Mouse (Mus musculus): ENCODE measurements around the gene Scaf4. TPM values are rescaled to one million over a fixed set of nuclear protein-coding genes. Genes with fewer than 3 reads are reported as not detected.
A peak's percentile ranks its signal among the peaks of the same experiment; 100 is the strongest.

Gene Scaf4
- polyA plus RNA-seq, 1 experiment from 2014 or later = 34.7 TPM

DNA sequence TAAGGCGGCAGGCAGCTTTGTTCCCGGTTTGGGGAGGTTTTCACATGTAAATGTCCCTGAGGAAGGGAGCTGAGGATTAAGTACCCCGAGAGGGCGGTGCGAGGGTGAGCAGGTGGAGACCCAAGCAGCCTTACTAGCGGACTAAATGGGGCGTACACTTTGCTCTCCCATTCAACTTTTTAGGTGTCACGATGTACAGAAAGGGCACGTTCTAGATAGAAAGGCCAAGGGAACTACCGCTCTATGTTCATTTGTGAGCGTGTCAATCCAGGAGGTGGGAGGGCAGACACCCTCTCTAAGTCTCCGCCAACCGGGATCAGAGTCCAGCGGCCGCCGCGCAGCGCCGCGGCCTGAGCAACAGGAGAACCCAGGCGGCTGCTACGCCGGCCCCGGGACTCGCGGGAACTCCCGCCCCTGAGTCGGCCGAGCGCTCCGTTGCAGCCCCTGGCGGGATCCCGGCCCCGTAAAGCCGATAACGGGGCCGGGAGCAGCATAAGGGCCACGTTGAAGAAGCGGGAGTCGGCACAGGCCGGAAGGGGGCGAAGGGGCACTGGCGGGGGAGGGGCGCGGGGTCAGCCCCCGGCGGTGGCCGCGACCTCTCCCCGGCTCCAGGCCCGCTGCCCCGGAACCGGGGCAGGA lies 918 bp downstream of the Scaf4 start:
- H3K4me2 ChIP-seq (replicated peaks) = peak overlapping the region; percentile 93
- peak overlapping the region; percentile 100 for H3K4me3 ChIP-seq
- H3K27me3 ChIP-seq (replicated peaks) = no peaks in the 10 kb centered on the region
- under 1% methylated on average over 53 of the region's 53 CpGs for WGBS
- H3K4me1 ChIP-seq = peaks cover 33% of the 10 kb centered on the region
- peak; percentile 3; the same call in 1 of the 2 replicates for ATAC-seq (ENCODE audit: low FRiP score, low read depth)
- peak overlapping the region; percentile 99 for H3K9ac ChIP-seq
- H3K36me3 ChIP-seq = no peaks in the 10 kb centered on the region
- H3K27ac ChIP-seq = peak overlapping the region; percentile 91
- no peaks in the 10 kb centered on the region for H3K9me3 ChIP-seq

DNA sequence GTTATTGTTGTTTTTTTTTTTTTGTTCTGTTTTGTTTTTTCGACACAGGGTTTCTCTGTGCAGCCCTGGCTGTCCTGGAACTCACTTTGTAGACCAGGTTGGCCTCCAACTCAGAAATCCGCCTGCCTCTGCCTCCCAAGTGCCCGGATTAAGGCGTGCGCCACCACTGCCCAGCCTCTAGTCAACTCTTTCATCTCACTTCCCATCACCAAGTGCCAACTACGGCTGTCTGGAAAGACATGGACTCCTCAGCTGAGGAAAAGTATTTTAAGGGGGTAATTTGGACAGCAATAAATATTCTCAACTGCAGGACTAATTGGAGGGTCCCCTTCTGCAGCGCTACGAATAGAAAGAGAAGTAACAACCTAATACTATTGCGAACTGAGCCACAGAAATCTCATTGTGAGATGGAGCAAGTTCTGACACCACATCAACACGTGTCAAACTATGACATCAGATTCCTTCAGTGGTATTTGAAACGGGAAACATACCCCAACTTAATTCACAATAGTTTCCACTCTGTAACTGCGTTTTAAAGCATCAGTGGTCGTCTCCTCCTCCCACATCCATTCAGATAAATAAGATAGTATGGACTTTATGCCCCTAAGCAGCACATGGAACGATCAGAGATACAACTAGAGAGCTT lies 1.6 kb downstream of the Scaf4 start:
- H3K4me2 ChIP-seq (replicated peaks) = peak overlapping the region; percentile 93
- H3K9ac ChIP-seq = peak overlapping the region; percentile 99
- no peak overlapping the region for H3K27ac ChIP-seq
- no peaks in the 10 kb centered on the region for H3K27me3 ChIP-seq (replicated peaks)
- ATAC-seq (ENCODE audit: low FRiP score, low read depth) = no peak
- H3K4me1 ChIP-seq = peaks cover 33% of the 10 kb centered on the region
- 29% methylated on average over 14 of the region's 14 CpGs for WGBS
- peak overlapping the region; percentile 100 for H3K4me3 ChIP-seq
- no peaks in the 10 kb centered on the region for H3K9me3 ChIP-seq
- H3K36me3 ChIP-seq = no peaks in the 10 kb centered on the region

DNA sequence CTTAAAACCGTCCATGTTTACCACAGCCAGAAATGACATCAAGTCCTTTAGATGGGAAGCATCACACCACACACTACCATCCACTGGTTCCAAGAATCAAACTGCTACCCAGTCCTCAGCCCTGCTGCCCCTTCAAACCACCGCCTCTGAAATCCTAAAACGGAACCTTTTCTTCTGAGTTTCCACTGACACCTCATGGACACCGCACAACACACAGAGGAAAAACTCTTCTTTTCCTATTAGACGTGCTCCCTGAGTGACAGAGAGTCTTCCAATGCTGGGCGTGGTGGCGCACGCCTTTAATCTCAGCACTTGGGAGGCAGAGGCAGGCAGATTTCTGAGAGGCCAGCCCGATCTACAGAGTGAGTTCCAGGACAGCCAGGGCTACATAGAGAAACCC lies 2.9 kb downstream of the Scaf4 start:
- no peak overlapping the region for H3K4me3 ChIP-seq
- no peak for ATAC-seq (ENCODE audit: low FRiP score, low read depth)
- no peak overlapping the region for H3K9ac ChIP-seq
- 92% methylated on average over 9 of the region's 9 CpGs for WGBS
- H3K27me3 ChIP-seq (replicated peaks) = no peaks in the 10 kb centered on the region
- H3K4me1 ChIP-seq = peaks cover 33% of the 10 kb centered on the region
- no peaks in the 10 kb centered on the region for H3K9me3 ChIP-seq
- no peaks in the 10 kb centered on the region for H3K36me3 ChIP-seq
- no peak overlapping the region for H3K4me2 ChIP-seq (replicated peaks)
- H3K27ac ChIP-seq = no peak overlapping the region

GRCm38 (mm10) chr16:90280989-90281388 lies 3.3 kb downstream of the Scaf4 start:
- Histone ChIP-seq H3K36me3 (no peaks in the 10 kb centered on the region), H3K4me3 (no peak overlapping the region), H3K27me3 (replicated peaks) (no peaks in the 10 kb centered on the region), H3K4me2 (replicated peaks) (no peak overlapping the region), H3K27ac (no peak overlapping the region), H3K9me3 (no peaks in the 10 kb centered on the region), H3K9ac (no peak overlapping the region), H3K4me1 (peaks cover 33% of the 10 kb centered on the region)
- 90% methylated on average over 5 of the region's 5 CpGs for WGBS
- no peak for ATAC-seq (ENCODE audit: low FRiP score, low read depth)

DNA sequence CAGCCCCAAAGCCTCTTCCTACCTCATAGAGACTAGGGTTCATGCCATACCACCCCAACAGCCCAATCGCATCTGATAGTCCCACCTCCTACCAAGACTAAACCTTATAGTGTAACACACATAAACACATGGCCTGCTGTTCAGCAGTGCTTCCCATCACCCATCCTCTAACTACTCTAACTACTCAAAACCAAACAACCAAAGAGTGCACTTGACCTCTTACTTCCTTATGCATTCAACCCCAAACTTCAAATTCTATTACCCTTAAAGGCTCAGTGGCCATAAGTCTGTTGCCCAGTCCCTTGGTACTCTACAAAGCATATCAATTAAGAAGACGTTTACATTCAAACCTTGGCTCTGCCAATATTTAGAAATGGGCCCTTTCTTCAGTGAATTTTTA lies 3.8 kb downstream of the Scaf4 start:
- Histone ChIP-seq H3K9ac (no peak overlapping the region), H3K27me3 (replicated peaks) (no peaks in the 10 kb centered on the region), H3K4me2 (replicated peaks) (no peak overlapping the region), H3K4me1 (peaks cover 33% of the 10 kb centered on the region), H3K27ac (no peak overlapping the region), H3K36me3 (no peaks in the 10 kb centered on the region), H3K4me3 (no peak overlapping the region), H3K9me3 (no peaks in the 10 kb centered on the region)
- 71% methylated on average over 2 of the region's 2 CpGs for whole genome bisulfite sequencing
- ATAC-seq (ENCODE audit: low FRiP score, low read depth) = no peak

GRCm38 (mm10) chr16:90279058-90279457 lies 5.2 kb downstream of the Scaf4 start:
- WGBS = 79% methylated on average over 6 of the region's 6 CpGs

DNA sequence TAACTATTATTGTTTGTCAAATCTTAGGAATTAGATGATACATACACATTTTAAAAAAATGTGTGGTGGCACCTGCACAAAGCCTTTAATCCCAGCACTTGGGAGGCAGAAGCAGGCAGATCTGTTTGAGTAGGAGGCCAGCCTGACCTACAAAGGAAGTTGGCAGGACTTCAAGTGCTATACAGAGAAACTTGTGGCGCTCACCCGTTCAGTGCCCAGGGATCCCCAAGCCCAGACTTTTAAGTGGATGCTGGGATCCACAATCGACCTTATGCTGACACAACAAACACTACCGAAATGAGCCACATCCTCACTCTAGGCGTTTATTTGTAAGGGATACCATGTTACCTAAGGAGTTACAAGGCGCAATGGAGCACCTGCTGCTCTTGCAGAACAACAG lies 8.8 kb downstream of the Scaf4 start:
- Histone ChIP-seq H3K27ac (no peak overlapping the region), H3K9me3 (no peaks in the 10 kb centered on the region), H3K27me3 (replicated peaks) (no peaks in the 10 kb centered on the region), H3K4me3 (no peak overlapping the region), H3K36me3 (no peaks in the 10 kb centered on the region), H3K9ac (no peak overlapping the region), H3K4me2 (replicated peaks) (no peak overlapping the region), H3K4me1 (no peaks in the 10 kb centered on the region)
- no peak for ATAC-seq (ENCODE audit: low FRiP score, low read depth)
- WGBS = 91% methylated on average over 6 of the region's 6 CpGs

More at GRCm38 (mm10) chr16:90279058-90279457, 5.2 kb downstream of the Scaf4 start:
- ATAC-seq (ENCODE audit: low FRiP score, low read depth) = no peak
- Histone ChIP-seq H3K9ac (no peak overlapping the region), H3K36me3 (no peaks in the 10 kb centered on the region), H3K4me3 (no peak overlapping the region), H3K27ac (no peak overlapping the region), H3K4me2 (replicated peaks) (no peak overlapping the region), H3K4me1 (peaks cover 25% of the 10 kb centered on the region), H3K9me3 (no peaks in the 10 kb centered on the region), H3K27me3 (replicated peaks) (no peaks in the 10 kb centered on the region)

GRCm38 (mm10) chr16:90266581-90266980 lies 17.7 kb downstream of the Scaf4 start:
- Histone ChIP-seq H3K27me3 (replicated peaks) (no peaks in the 10 kb centered on the region), H3K4me2 (replicated peaks) (no peak overlapping the region), H3K36me3 (peaks cover 6% of the 10 kb centered on the region), H3K27ac (no peak overlapping the region), H3K9me3 (no peaks in the 10 kb centered on the region), H3K4me1 (peaks cover 2% of the 10 kb centered on the region; the same call in 1 of the 2 replicates), H3K9ac (no peak overlapping the region), H3K4me3 (no peak overlapping the region)
- 45% methylated on average over 1 of the region's 1 CpGs for WGBS
- no peak for ATAC-seq (ENCODE audit: low FRiP score, low read depth)

- H3K36me3 ChIP-seq = peaks cover 17% of the 10 kb centered on the region
- WGBS = 93% methylated on average over 1 of the region's 1 CpGs
Measured at GRCm38 (mm10) chr16:90265106-90265505, 19.2 kb downstream of the Scaf4 start.

GRCm38 (mm10) chr16:90264021-90264420 lies 20.3 kb downstream of the Scaf4 start:
- no peaks in the 10 kb centered on the region for H3K9me3 ChIP-seq
- 82% methylated on average over 5 of the region's 5 CpGs for WGBS
- peaks cover 2% of the 10 kb centered on the region; the same call in 1 of the 2 replicates for H3K4me1 ChIP-seq
- H3K27ac ChIP-seq = no peak overlapping the region
- peaks cover 28% of the 10 kb centered on the region for H3K36me3 ChIP-seq
- no peak overlapping the region for H3K4me3 ChIP-seq
- H3K9ac ChIP-seq = no peak overlapping the region
- ATAC-seq (ENCODE audit: low FRiP score, low read depth) = no peak
- H3K4me2 ChIP-seq (replicated peaks) = no peak overlapping the region
- H3K27me3 ChIP-seq (replicated peaks) = no peaks in the 10 kb centered on the region

More at GRCm38 (mm10) chr16:90265106-90265505, 19.2 kb downstream of the Scaf4 start:
- H3K9ac ChIP-seq = no peak overlapping the region
- H3K4me1 ChIP-seq = peaks cover 2% of the 10 kb centered on the region; the same call in 1 of the 2 replicates
- H3K4me2 ChIP-seq (replicated peaks) = no peak overlapping the region
- ATAC-seq (ENCODE audit: low FRiP score, low read depth) = no peak
- no peak overlapping the region for H3K4me3 ChIP-seq
- no peaks in the 10 kb centered on the region for H3K9me3 ChIP-seq
- no peak overlapping the region for H3K27ac ChIP-seq
- no peaks in the 10 kb centered on the region for H3K27me3 ChIP-seq (replicated peaks)

DNA sequence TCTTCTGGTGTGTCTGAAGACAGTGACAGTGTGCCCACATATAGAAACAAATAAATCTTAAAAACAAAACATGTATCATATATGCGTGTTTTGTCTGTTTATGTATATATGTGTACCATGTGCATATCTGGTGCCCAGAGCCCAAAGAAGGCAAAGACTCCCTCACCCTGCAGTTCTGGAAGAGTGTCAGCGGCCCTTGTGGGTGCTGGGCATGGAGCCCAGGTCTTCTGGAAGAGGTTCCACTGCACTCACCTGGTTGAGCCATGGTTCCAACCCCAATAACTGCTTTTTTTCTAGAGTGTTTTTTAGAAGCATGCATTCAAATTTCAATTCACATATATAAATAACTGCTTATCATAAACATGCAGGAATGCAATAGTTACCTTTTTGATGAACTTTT lies 22.5 kb downstream of the Scaf4 start:
- Histone ChIP-seq H3K4me3 (no peak overlapping the region), H3K27ac (no peak overlapping the region), H3K27me3 (replicated peaks) (no peaks in the 10 kb centered on the region), H3K4me1 (peaks cover 2% of the 10 kb centered on the region; the same call in 1 of the 2 replicates), H3K36me3 (peaks cover 46% of the 10 kb centered on the region), H3K9ac (no peak overlapping the region), H3K9me3 (no peaks in the 10 kb centered on the region), H3K4me2 (replicated peaks) (no peak overlapping the region)
- 98% methylated on average over 2 of the region's 2 CpGs for WGBS
- no peak for ATAC-seq (ENCODE audit: low FRiP score, low read depth)

DNA sequence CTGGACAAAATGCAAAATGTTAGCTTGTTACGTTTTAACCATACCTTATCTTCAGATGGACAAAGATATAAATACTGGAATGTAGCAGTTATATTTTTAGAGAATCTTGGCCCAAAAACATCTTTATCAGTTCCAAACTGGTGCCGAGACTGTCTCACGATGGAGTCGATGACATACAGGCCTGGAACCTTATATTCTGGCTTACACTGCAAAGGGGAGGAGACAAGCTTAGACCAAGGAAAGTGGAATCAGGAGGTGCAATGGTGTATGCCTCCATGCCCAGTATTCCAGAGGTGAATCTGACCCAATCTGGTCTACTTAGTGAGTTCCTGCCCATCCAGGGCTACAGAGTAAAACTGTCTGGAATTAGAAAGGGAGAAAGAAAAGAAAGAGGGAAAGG lies 24.2 kb downstream of the Scaf4 start:
- H3K4me3 ChIP-seq = no peak overlapping the region
- H3K4me1 ChIP-seq = no peaks in the 10 kb centered on the region
- H3K4me2 ChIP-seq (replicated peaks) = no peak overlapping the region
- no peaks in the 10 kb centered on the region for H3K27me3 ChIP-seq (replicated peaks)
- no peak overlapping the region for H3K9ac ChIP-seq
- 97% methylated on average over 4 of the region's 4 CpGs for WGBS
- no peak overlapping the region for H3K27ac ChIP-seq
- peaks cover 53% of the 10 kb centered on the region for H3K36me3 ChIP-seq
- no peaks in the 10 kb centered on the region for H3K9me3 ChIP-seq
- no peak for ATAC-seq (ENCODE audit: low FRiP score, low read depth)

DNA sequence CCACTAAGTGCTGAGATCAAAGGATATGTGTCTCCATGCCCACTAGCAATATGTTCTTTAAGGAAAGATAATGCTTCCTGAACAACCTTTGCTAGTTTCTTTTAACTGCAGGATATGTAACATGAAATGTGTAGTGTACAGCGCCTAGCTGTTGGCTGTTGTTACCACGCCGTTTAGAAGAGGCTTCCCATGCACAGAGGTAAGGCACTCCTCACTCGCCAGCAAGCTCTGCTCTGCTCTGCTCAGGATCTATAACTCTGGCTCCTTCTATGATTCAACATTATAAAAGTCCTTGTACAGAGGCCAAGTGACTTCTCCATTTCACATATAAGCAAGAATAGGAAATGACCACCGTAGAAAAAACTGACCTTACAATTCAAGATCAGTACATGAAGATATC lies 24.7 kb downstream of the Scaf4 start:
- Histone ChIP-seq H3K9me3 (no peaks in the 10 kb centered on the region), H3K4me3 (no peak overlapping the region), H3K9ac (no peak overlapping the region), H3K27me3 (replicated peaks) (no peaks in the 10 kb centered on the region), H3K36me3 (peaks cover 53% of the 10 kb centered on the region), H3K4me2 (replicated peaks) (no peak overlapping the region), H3K4me1 (no peaks in the 10 kb centered on the region), H3K27ac (no peak overlapping the region)
- ATAC-seq (ENCODE audit: low FRiP score, low read depth) = no peak
- 91% methylated on average over 5 of the region's 5 CpGs for WGBS

Data from neural tube, embryonic 12.5 days (tissue).